Mouse (Mus musculus) neural tube, embryonic 14.5 days (tissue): ENCODE measurements around the gene Msl1. TPM values are rescaled to one million over a fixed set of nuclear protein-coding genes. Genes with fewer than 3 reads are reported as not detected.
A peak's percentile ranks its signal among the peaks of the same experiment; 100 is the strongest.

Experiments
- ATAC-seq: fragments of 200-750 bp; cut with Nextera tagmentation; 2 replicates; pipeline ENCODE4 v1.8.0; 2017; ENCODE audit warnings: low read depth, mild to moderate bottlenecking, moderate TSS enrichment, moderate library complexity
- H3K27ac ChIP-seq: fragments of 300-500 bp; sonication (generic); 2 replicates; pipeline ENCODE4 v1.5.1; 2014; ENCODE audit warnings: low read depth, mild to moderate bottlenecking, control low read depth, low read length, moderate library complexity, mixed read lengths
- H3K27me3 ChIP-seq: fragments of 300-500 bp; sonication (generic); 2 replicates; pipeline ENCODE4 v1.6.1; 2014; ENCODE audit warnings: low read length; ENCODE audit not compliant: control insufficient read depth, insufficient read depth
- H3K36me3 ChIP-seq: fragments of 300-500 bp; sonication (generic); 2 replicates; pipeline ENCODE4 v1.6.1; 2014; ENCODE audit warnings: low read length, mixed read lengths; ENCODE audit not compliant: control insufficient read depth, insufficient read depth
- H3K4me1 ChIP-seq: fragments of 300-500 bp; sonication (generic); 2 replicates; pipeline ENCODE4 v1.6.1; 2014; ENCODE audit warnings: low read length; ENCODE audit not compliant: control insufficient read depth, insufficient read depth
- H3K4me2 ChIP-seq: fragments of 300-500 bp; sonication (generic); 2 replicates; pipeline ENCODE4 v1.6.1; 2014; ENCODE audit warnings: mild to moderate bottlenecking, low read depth, low read length, control low read depth
- H3K4me3 ChIP-seq: fragments of 300-500 bp; sonication (generic); 2 replicates; pipeline ENCODE4 v1.5.1; 2014; ENCODE audit warnings: low read depth, low read length, control low read depth, mixed read lengths
- H3K9ac ChIP-seq: fragments of 300-500 bp; sonication (generic); replicated peaks from 2 replicates; pipeline ENCODE4 v1.6.1; 2014; ENCODE audit warnings: low read depth, mild to moderate bottlenecking, control low read depth, low read length, mixed read lengths
- H3K9me3 ChIP-seq: fragments of 300-500 bp; sonication (generic); 2 replicates; pipeline ENCODE4 v1.6.1; 2016; ENCODE audit warnings: low read length; ENCODE audit not compliant: control insufficient read depth
- WGBS: fragments of 180-500 bp; shearing (Covaris S2); extraction: QIAGEN DNeasy Blood & Tissue Kit; methylation state at CpG from one replicate; pipeline ENCODE4 v1.1.7; 2014; 5-methylcytosine and 5-hydroxymethylcytosine counted together
- polyA plus RNA-seq: library from polyadenylated mRNA; unstranded; fragments of >200 nt; fragmentation: Nextera tagmentation; extraction: Ambion mirVana; gene quantifications from 2 replicates; pipeline ENCODE4 v1.2.1, GENCODE M21; 2014

Msl1 gene
- polyA plus RNA-seq, 1 experiment from 2014 or later = 24.2 TPM

DNA sequence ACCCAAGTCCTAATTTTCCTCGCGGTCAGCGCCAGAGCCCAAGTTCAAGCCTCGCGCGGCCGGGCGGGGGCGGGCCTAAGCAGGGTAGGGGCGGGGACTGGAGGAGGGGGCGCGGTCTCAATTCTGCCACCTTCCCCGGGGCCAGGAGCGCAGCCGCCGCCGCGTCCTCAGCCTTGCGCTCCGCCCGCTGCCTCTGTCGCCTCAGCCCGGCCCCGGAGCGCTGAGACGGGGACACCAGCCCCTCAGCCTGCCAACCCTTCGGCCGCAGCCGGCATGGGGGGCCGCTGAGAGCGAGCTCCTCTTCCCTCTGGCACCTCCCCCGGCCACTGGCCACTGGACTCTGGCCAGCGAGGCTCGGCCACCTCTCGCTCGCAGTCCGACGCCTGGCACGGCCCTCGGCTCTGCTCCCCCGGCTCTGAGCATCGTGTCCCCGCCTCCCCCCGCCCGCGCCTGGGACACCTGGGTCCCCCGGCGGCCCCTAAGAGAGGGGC, 41.4 kb downstream of the Msl1 start, which contains the start of gene Rapgefl1:
Gene Rapgefl1 (plus strand): TSS at position 135 of the 491 bp plus-strand sequence.
- H3K9ac ChIP-seq = peak within 1 kb of the TSS; percentile 88
- peak within 1 kb of the TSS; percentile 83 for H3K4me2 ChIP-seq
- peaks cover 27% of the 10 kb centered on the region for H3K36me3 ChIP-seq
- no peaks in the 10 kb centered on the region for H3K9me3 ChIP-seq
- ATAC-seq = peak; percentile 92
- under 1% methylated on average over 40 of the region's 48 CpGs for WGBS
- H3K4me1 ChIP-seq = peaks cover 6% of the 10 kb centered on the region; the same call in 1 of the 2 replicates
- H3K27ac ChIP-seq = peak within 1 kb of the TSS; percentile 60; the same call in 1 of the 2 replicates
- peak within 1 kb of the TSS; percentile 79 for H3K4me3 ChIP-seq
- H3K27me3 ChIP-seq = no peaks in the 10 kb centered on the region

DNA sequence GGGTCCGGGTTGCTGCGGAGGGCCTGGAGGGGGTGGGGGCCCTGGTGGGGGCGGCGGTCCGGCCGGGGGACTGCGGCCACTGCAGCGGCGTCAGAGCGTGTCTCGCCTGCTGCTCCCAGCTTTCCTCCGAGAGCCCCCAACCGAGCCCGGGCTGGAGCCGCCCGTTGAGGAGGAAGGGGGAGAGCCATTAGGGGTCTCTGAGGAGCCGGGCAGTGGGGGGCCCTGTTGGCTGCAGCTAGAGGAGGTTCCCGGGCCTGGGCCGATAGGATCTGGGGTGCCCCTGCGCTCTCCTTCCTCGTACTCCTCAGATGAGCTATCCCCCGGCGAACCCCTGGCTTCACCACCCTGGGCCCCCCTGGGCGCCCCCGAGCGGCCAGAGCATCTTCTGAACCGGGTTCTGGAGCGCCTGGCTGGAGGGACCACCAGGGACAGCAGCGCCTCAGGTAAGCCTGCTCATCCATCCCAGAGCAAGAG, 42.0 kb downstream of the Msl1 start:
- Histone ChIP-seq H3K9ac (peak overlapping the region; percentile 88), H3K4me2 (peak overlapping the region; percentile 83), H3K27ac (0 out of 2 replicates have a peak overlapping the region, but pooled peaks have one; percentile 60), H3K27me3 (no peaks in the 10 kb centered on the region), H3K4me1 (peaks cover 6% of the 10 kb centered on the region; the same call in 1 of the 2 replicates), H3K9me3 (no peaks in the 10 kb centered on the region), H3K4me3 (peak overlapping the region; percentile 79), H3K36me3 (peaks cover 22% of the 10 kb centered on the region)
- peak; percentile 39; the same call in 1 of the 2 replicates for ATAC-seq
- 3% methylated on average over 24 of the region's 29 CpGs for WGBS

DNA sequence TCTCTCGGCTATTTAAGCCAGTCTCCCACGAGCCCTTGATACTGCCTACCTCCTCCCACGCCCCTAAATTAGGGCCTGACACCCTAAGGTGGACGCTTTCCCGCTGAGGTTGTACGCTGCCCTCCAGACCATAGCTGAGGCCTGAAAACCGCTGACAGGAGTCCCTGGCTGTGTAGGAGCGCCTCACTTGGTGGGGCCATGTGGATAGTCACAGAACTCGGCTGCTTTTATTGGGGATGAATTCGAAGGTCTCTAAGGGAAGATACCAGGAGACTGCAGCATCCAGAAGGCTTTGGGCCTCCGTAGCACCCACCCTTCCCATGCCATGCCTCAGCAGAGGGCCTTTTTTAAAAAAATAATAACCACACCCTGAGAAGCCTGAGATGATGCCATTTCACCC, 42.6 kb downstream of the Msl1 start:
- ATAC-seq = no peak
- 50% methylated on average over 11 of the region's 11 CpGs for WGBS

DNA sequence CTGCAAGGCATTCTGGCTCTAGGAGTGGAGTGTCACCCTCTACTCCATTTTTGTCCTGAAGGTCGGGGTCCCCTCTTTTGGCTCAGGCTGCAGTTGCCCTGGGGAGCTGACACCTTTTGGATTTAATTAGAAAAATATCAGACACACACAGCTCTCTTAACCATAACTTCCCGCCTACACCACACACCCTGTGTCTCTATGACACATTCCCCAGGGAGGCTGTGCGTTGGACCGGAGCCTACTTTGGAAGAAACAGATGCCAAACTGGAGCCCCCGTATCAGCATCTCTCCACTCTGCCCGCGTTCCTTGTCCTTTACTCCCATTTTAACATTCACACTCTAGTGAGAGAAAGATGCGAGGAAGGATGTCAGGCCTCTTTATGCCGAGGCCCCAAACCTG, 43.2 kb downstream of the Msl1 start:
- Histone ChIP-seq H3K4me1 (peaks cover 6% of the 10 kb centered on the region; the same call in 1 of the 2 replicates), H3K36me3 (0 out of 2 replicates have a peak, but pooled peaks cover 9% of the 10 kb centered on the region), H3K4me3 (no peak overlapping the region), H3K27ac (no peak overlapping the region), H3K9ac (no peak overlapping the region), H3K27me3 (no peaks in the 10 kb centered on the region), H3K4me2 (no peak overlapping the region; the same call in 1 of the 2 replicates), H3K9me3 (no peaks in the 10 kb centered on the region)
- 66% methylated on average over 9 of the region's 9 CpGs for WGBS
- ATAC-seq = no peak

More for the DNA sequence above, 42.6 kb downstream of the Msl1 start:
- no peak overlapping the region for H3K9ac ChIP-seq
- H3K4me2 ChIP-seq = peak overlapping the region; percentile 83
- H3K27me3 ChIP-seq = no peaks in the 10 kb centered on the region
- H3K4me1 ChIP-seq = peaks cover 6% of the 10 kb centered on the region; the same call in 1 of the 2 replicates
- H3K4me3 ChIP-seq = peak overlapping the region; percentile 79
- H3K36me3 ChIP-seq = peaks cover 15% of the 10 kb centered on the region; the same call in 1 of the 2 replicates
- H3K9me3 ChIP-seq = no peaks in the 10 kb centered on the region
- no peak overlapping the region for H3K27ac ChIP-seq

DNA sequence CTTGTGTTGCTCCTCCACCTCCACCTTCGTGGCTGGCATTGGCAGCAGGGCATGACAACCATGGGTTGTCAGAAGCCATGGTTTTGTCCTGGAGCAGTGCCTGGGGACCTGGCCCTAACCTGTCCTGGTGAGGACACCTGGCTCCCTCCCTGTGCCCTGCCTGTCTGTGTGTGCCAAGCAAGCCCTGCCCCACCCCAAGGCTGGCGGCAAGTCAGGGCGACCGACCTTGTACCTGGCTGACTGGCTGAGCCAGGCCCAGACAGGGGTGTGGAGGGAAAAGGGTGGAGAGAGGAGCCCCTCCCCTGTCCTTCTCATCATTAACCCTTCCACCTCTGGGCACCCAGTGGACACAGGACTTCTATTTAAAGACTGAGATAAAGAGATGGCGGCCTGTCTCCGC, 44.1 kb downstream of the Msl1 start:
- 52% methylated on average over 6 of the region's 6 CpGs for WGBS
- ATAC-seq = no peak
- H3K36me3 ChIP-seq = 0 out of 2 replicates have a peak, but pooled peaks cover under 1% of the 10 kb centered on the region

DNA sequence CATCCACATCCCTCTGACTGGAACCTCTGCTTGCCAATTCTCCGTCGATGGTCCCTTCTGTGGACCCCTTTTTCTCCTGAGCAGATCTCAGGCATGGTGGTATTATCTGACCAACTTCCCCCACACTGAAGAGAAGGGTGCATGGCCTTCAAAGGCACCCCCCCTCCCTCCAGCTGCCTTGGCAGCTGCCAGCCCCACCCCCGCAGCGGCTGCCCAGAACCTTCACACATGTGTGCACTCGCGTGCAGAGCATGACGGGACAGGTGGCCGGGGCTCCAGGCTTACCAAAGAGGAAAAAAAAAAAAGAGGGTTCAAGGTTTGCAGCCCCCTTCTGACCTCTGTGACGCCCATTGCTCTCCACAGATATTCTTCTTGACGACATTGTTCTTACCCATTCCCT, 44.6 kb downstream of the Msl1 start:
- WGBS = 60% methylated on average over 9 of the region's 10 CpGs
- Histone ChIP-seq H3K27me3 (no peaks in the 10 kb centered on the region), H3K9me3 (no peaks in the 10 kb centered on the region), H3K4me2 (no peak overlapping the region), H3K4me1 (peaks cover 6% of the 10 kb centered on the region; the same call in 1 of the 2 replicates), H3K27ac (no peak overlapping the region), H3K36me3 (no peaks in the 10 kb centered on the region), H3K4me3 (no peak overlapping the region), H3K9ac (no peak overlapping the region)
- no peak for ATAC-seq

More for the DNA sequence above, 44.1 kb downstream of the Msl1 start:
- Histone ChIP-seq H3K4me3 (no peak overlapping the region), H3K9ac (no peak overlapping the region), H3K4me2 (no peak overlapping the region), H3K27me3 (no peaks in the 10 kb centered on the region), H3K27ac (no peak overlapping the region), H3K4me1 (peaks cover 6% of the 10 kb centered on the region; the same call in 1 of the 2 replicates), H3K9me3 (no peaks in the 10 kb centered on the region)

DNA sequence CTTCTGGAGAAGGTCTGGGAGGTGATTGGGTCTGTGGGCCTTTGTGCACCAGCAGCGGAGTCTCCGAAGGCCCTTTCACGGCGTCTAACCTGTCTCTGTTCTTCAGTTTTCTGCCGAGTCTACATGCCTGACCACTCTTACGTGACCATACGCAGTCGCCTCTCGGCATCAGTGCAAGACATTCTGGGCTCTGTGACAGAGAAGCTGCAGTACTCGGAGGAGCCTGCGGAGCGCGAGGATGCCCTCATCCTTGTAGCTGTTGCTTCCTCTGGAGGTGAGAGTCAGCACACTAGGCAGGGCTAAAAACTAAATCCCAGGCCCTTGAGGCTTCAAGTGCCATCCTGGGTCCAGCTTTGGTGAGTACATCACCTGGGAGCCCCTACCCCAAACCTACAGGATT, 50.7 kb downstream of the Msl1 start:
- H3K4me1 ChIP-seq = peaks cover 7% of the 10 kb centered on the region
- no peaks in the 10 kb centered on the region for H3K9me3 ChIP-seq
- H3K4me3 ChIP-seq = no peak overlapping the region
- H3K27me3 ChIP-seq = no peaks in the 10 kb centered on the region
- no peak overlapping the region; the same call in 1 of the 2 replicates for H3K9ac ChIP-seq
- 57% methylated on average over 13 of the region's 13 CpGs for WGBS
- no peak overlapping the region for H3K4me2 ChIP-seq
- no peak overlapping the region for H3K27ac ChIP-seq
- ATAC-seq = no peak
- H3K36me3 ChIP-seq = no peaks in the 10 kb centered on the region

DNA sequence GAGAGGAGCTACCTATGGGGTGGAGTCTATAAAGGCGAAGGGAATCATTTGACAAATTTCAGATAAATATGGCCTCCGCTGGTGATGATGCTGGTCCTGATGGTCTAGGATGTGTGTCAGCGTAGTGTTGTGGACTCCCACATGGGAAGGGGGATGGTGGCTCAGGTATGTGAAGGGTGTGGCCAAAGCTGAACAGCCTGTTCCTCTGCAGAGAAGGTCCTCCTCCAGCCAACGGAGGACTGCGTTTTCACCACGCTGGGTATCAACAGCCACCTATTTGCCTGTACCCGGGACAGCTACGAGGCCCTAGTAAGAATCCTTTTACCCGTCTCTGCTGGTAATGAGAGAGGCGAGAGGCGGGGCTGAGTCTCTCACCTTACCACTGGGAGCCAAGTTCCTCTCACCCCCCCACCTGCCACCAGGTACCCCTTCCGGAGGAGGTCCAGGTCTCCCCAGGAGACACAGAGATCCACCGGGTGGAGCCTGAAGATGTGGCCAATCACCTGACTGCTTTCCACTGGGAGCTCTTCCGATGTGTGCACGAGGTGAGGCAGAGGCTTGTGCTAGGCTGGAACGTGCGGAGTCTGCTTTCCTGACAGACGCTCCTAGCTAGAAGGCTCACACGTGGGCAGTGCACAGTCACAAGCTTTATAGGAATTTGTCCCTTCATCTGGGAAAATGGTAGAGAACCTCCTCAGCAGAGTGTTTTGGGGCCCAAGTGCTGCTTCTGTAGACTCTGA, 51.7 kb downstream of the Msl1 start:
- ATAC-seq = no peak
- H3K27me3 ChIP-seq = no peaks in the 10 kb centered on the region
- H3K9me3 ChIP-seq = no peaks in the 10 kb centered on the region
- H3K4me2 ChIP-seq = no peak overlapping the region
- H3K27ac ChIP-seq = no peak overlapping the region
- no peaks in the 10 kb centered on the region for H3K36me3 ChIP-seq
- peaks cover 7% of the 10 kb centered on the region for H3K4me1 ChIP-seq
- no peak overlapping the region for H3K4me3 ChIP-seq
- WGBS = 76% methylated on average over 19 of the region's 19 CpGs
- H3K9ac ChIP-seq = no peak overlapping the region
